Mouse (Mus musculus): Measurements from ENCODE around the gene Map7d1. TPM values are rescaled to one million over a fixed set of nuclear protein-coding genes. Genes with fewer than 3 reads are reported as not detected.

The Map7d1 gene
- polyA plus RNA-seq, 1 experiment from 2014 or later, result 46.8 TPM

DNA sequence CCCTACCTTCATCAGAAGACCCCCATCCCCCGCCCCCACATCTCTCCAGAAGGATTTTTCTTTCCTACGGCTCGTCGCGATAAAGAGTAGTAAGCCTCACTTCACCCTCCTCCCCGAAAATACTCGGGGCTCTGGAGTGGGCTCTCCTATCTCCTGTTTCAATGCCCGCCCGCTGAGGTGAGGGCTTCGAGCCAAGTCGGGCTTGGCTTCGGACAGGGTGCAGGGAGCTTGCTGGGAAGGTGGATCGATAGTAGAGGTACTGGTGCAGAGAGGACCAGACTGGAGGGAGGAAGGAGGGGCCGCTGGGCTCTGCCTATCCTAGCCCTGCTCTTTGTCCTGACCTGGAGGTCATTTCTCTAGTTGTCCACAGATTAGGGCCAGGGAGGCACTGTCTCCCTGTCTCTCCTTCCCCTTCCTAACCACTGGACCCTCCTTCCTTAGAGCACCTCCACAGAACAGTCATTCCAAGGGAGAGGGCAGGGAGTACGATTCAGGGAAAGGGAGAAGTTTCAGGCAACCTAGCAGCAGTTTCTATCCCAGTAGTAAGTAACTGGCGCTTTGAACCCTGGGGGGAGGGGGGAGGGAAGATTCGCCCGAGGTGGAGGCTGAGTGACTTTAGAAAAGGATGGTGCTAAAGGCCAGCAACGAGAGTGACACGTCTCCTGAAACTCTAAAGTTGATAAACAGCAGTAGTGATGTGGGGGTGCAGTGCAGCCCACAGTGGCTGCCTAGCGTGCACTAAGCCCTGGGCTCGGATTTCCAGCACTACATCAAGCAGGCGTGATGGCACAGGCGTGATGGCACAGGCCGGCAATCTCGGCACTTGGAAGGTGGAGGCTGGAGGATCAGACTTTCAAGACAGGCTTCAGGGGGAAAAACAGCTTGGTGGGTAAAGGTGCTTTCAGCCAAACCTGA is 1.1 kb upstream of the Map7d1 start:
- peak overlapping the region; percentile 86 for H3K4me2 ChIP-seq (ENCODE audit: low read length)
- WGBS, result 5% methylated on average over 26 of the region's 26 CpGs
- no peak for ATAC-seq (ENCODE audit: insufficient number of reproducible peaks, insufficient read depth, low FRiP score, low read depth)
- H3K27ac ChIP-seq (replicated peaks in 1 of 2; ENCODE audit: control insufficient read depth in 1 of 2, insufficient read depth in 1 of 2, low read depth in 2 of 2, low read length in 2 of 2), result peak overlapping the region; percentile 97
- H3K4me3 ChIP-seq (ENCODE audit: control insufficient read depth in 1 of 2, insufficient read depth in 1 of 2, low read depth in 1 of 2, low read length in 2 of 2), result peak overlapping the region; percentile 69 to 99
- H3K4me1 ChIP-seq (ENCODE audit: control insufficient read depth in 2 of 2, insufficient read depth in 2 of 2, low read length in 2 of 2), result peaks cover 52 to 74% of the 10 kb centered on the region in 2 experiments
- H3K36me3 ChIP-seq (ENCODE audit: control insufficient read depth, insufficient read depth, low read length), result no peaks in the 10 kb centered on the region
- H3K9ac ChIP-seq (ENCODE audit: low read length), result peak overlapping the region; percentile 99
- no peaks in the 10 kb centered on the region for H3K9me3 ChIP-seq (ENCODE audit: control insufficient read depth, low read length)
- H3K27me3 ChIP-seq (ENCODE audit: control insufficient read depth, insufficient read depth, low read length), result no peaks in the 10 kb centered on the region

DNA sequence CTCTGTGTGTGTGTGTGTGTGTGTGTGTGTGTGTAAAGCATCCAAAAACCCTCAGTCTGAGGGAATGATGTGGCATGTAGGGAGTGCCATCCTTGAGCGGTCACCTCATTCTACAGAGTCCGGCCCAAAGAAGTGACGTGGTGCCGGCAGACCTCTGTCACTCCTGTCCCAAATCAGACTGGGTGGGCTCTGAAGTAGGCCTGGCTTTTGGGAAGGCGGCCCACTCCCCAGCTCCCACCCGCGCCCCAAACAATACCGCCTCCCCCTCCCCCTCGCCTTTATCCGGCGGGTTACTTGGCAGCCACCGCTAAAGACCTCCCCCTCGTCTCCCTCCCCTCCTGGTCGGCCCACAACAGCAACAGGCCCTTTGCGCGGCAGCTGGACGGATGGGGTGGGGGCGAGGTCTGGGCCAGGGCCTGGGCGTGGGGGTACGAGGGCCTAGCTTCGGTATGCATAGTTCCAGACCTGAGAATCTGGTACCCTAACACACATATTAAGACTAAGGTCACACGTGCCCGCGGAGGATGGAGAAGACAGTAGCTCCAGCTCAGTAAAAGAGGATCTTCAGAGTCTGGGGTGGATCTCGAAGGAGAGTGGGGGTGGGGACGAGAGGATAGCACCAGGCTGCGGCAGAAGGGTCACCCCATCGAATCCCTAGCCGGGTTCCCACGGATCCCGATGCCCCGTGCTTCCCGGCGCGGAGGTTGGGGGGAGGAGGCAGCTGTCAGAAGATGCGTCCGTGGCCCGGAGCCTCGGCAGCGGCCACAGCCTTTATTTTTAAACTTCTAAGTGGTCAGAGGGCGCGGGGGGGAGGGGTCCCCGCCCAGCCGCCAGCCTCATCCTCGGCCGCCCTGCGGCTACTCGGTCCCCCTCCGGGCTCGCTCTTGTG is 786 bp downstream of the Map7d1 start:
- under 1% methylated on average over 50 of the region's 50 CpGs for WGBS
- Histone ChIP-seq H3K9me3 (ENCODE audit: control insufficient read depth, low read length) (no peaks in the 10 kb centered on the region), H3K27me3 (ENCODE audit: control insufficient read depth, insufficient read depth, low read length) (no peaks in the 10 kb centered on the region), H3K36me3 (ENCODE audit: control insufficient read depth, insufficient read depth, low read length) (0 out of 2 replicates have a peak, but pooled peaks cover 4% of the 10 kb centered on the region), H3K27ac (replicated peaks in 1 of 2; ENCODE audit: control insufficient read depth in 1 of 2, insufficient read depth in 1 of 2, low read depth in 2 of 2, low read length in 2 of 2) (peak overlapping the region; percentile 97), H3K9ac (ENCODE audit: low read length) (peak overlapping the region; percentile 99), H3K4me2 (ENCODE audit: low read length) (peak overlapping the region; percentile 86), H3K4me3 (ENCODE audit: control insufficient read depth in 1 of 2, insufficient read depth in 1 of 2, low read depth in 1 of 2, low read length in 2 of 2) (peak overlapping the region; percentile 69 to 99), H3K4me1 (ENCODE audit: control insufficient read depth in 2 of 2, insufficient read depth in 2 of 2, low read length in 2 of 2) (peaks cover 55 to 77% of the 10 kb centered on the region in 2 experiments)
- ATAC-seq (ENCODE audit: insufficient number of reproducible peaks, insufficient read depth, low FRiP score, low read depth), result 0 out of 2 replicates have a peak, but pooled peaks have one; percentile 3

DNA sequence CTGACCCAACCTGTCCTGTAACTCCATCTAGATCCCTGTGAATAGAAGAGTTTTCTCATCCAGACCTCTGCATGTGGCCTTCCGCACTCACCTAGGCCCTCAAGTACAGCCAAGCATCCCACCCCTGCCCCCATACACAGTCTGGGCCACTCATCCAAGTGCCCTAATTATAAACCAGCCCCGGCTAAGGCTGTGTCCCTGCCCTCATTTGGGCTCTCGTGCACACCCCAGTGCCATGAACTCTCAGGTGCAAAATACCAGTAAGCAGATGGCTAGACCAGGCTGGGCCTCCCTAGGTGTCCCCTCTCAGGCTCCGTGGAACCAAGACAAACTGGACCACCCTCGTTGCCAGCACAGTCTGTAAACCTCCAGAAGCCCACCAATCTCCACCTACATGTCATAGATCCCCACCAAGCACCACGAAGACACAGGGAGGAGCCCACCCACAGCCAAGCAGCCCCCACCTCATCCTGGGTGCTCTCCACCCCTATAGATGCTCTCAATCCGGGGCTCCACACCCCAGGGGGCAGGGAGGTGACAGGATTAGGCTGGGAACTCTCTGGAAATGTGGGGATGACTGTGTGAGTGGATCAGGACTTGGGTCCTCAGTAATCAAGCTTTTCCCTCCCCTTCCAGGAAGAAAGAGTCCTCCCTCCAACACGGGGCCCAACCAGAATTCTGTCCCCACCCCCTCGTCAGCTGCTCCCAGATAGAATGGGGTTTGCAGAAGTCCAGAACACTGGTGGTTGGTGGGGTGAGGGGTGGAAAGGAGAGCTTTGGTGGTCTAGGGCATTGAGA is 1.6 kb downstream of the Map7d1 start:
- peak overlapping the region; percentile 69 to 99 for H3K4me3 ChIP-seq (ENCODE audit: control insufficient read depth in 1 of 2, insufficient read depth in 1 of 2, low read depth in 1 of 2, low read length in 2 of 2)
- H3K27ac ChIP-seq (replicated peaks in 1 of 2; ENCODE audit: control insufficient read depth in 1 of 2, insufficient read depth in 1 of 2, low read depth in 2 of 2, low read length in 2 of 2), result peak overlapping the region; percentile 42 to 97
- WGBS, result 9% methylated on average over 9 of the region's 9 CpGs
- 0 out of 2 replicates have a peak, but pooled peaks cover 4% of the 10 kb centered on the region for H3K36me3 ChIP-seq (ENCODE audit: control insufficient read depth, insufficient read depth, low read length)
- peaks cover 52 to 76% of the 10 kb centered on the region in 2 experiments for H3K4me1 ChIP-seq (ENCODE audit: control insufficient read depth in 2 of 2, insufficient read depth in 2 of 2, low read length in 2 of 2)
- ATAC-seq (ENCODE audit: insufficient number of reproducible peaks, insufficient read depth, low FRiP score, low read depth), result no peak
- peak overlapping the region; percentile 99 for H3K9ac ChIP-seq (ENCODE audit: low read length)
- no peaks in the 10 kb centered on the region for H3K9me3 ChIP-seq (ENCODE audit: control insufficient read depth, low read length)
- no peaks in the 10 kb centered on the region for H3K27me3 ChIP-seq (ENCODE audit: control insufficient read depth, insufficient read depth, low read length)
- peak overlapping the region; percentile 86 for H3K4me2 ChIP-seq (ENCODE audit: low read length)

DNA sequence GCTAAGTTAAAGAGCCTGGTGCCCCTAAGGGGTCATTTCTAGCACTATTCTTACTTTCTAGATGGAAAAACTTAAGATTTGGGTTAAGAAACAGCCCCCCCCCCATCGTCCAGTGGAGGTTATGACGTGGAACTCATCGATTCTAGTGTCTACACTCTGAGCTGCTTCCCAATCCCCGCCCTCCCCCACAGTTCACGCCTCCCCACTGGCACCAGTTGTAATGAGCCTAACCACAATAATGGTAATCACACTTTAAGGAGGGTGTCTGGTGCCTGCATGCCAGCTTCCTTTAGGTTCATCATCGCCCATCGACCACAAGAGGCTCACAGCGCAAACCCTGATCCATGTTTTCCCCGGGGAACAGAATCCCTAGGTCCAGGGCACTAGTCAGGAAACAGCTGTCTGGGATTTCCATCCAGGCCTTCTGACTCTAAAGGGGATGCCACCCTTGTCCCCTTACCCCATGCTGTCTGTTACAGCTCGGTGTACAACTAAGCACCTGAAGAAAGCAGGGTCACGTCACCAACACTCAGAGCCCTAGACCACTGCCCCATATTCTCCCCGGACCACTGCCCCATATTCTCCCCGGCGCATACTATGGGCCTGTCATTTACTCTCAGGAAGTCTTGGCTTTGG is 2.4 kb downstream of the Map7d1 start:
- H3K36me3 ChIP-seq (ENCODE audit: control insufficient read depth, insufficient read depth, low read length), result 0 out of 2 replicates have a peak, but pooled peaks cover 4% of the 10 kb centered on the region
- H3K4me2 ChIP-seq (ENCODE audit: low read length), result peak overlapping the region; percentile 86
- ATAC-seq (ENCODE audit: insufficient number of reproducible peaks, insufficient read depth, low FRiP score, low read depth), result no peak
- H3K9me3 ChIP-seq (ENCODE audit: control insufficient read depth, low read length), result no peaks in the 10 kb centered on the region
- H3K27ac ChIP-seq (replicated peaks in 1 of 2; ENCODE audit: control insufficient read depth in 1 of 2, insufficient read depth in 1 of 2, low read depth in 2 of 2, low read length in 2 of 2), result peak overlapping the region in 1 of 2 experiments; percentile 97; a peak in 1 of 4 replicates
- H3K4me1 ChIP-seq (ENCODE audit: control insufficient read depth in 2 of 2, insufficient read depth in 2 of 2, low read length in 2 of 2), result peaks cover 48 to 75% of the 10 kb centered on the region in 2 experiments
- 66% methylated on average over 14 of the region's 14 CpGs for WGBS
- peak overlapping the region; percentile 99 for H3K9ac ChIP-seq (ENCODE audit: low read length)
- H3K4me3 ChIP-seq (ENCODE audit: control insufficient read depth in 1 of 2, insufficient read depth in 1 of 2, low read depth in 1 of 2, low read length in 2 of 2), result peak overlapping the region; percentile 69 to 99; a peak in 3 of 4 replicates
- H3K27me3 ChIP-seq (ENCODE audit: control insufficient read depth, insufficient read depth, low read length), result no peaks in the 10 kb centered on the region

DNA sequence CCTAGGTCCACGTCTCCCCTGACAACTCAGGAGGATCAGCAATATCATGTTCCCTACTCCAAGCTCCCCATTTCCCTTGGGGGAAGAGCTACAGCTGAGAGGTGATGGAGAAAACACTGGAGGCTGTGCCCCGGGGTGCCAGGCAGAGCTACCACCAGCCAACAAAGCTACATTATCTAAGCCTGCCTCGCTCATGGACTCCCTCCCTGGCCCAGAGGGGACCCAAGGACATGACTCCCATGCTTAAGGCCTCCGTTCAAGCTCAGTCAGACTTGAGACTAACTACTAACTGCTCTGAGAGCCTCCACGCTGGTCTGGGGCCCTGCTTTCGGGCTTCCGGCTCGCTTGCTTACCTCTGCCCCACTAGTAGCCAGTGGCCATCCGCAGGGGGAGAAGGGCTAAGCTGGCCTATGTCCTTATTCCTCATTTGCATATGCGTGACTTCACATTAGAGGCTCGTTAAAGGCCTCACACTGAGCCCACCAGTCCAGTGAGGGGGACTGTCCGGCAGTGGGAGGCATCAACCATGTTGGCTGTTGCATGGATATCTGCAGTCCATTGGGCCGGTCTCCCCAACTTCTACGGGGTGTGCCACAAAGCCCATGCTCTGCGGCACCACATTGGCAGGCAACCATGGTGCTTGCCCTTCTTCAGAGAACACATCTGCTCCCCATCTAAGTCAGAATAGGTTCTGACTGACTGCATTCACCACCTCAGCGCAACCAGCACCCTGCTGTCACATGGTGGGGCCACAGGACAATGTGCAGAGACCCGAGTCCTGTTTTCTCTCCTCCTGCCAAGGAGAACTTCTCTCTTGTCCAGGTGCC is 3.5 kb downstream of the Map7d1 start:
- Histone ChIP-seq H3K36me3 (ENCODE audit: control insufficient read depth, insufficient read depth, low read length) (peaks cover 9% of the 10 kb centered on the region; the same call in 1 of the 2 replicates), H3K27ac (replicated peaks in 1 of 2; ENCODE audit: control insufficient read depth in 1 of 2, insufficient read depth in 1 of 2, low read depth in 2 of 2, low read length in 2 of 2) (peak overlapping the region; percentile 63 to 76; a peak in 3 of 4 replicates), H3K4me3 (ENCODE audit: control insufficient read depth in 1 of 2, insufficient read depth in 1 of 2, low read depth in 1 of 2, low read length in 2 of 2) (no peak overlapping the region), H3K9ac (ENCODE audit: low read length) (peak overlapping the region; percentile 52; the same call in 1 of the 2 replicates), H3K9me3 (ENCODE audit: control insufficient read depth, low read length) (no peaks in the 10 kb centered on the region), H3K4me2 (ENCODE audit: low read length) (peak overlapping the region; percentile 50), H3K4me1 (ENCODE audit: control insufficient read depth in 2 of 2, insufficient read depth in 2 of 2, low read length in 2 of 2) (peaks cover 45 to 76% of the 10 kb centered on the region in 2 experiments), H3K27me3 (ENCODE audit: control insufficient read depth, insufficient read depth, low read length) (no peaks in the 10 kb centered on the region)
- 66% methylated on average over 17 of the region's 17 CpGs for WGBS
- no peak for ATAC-seq (ENCODE audit: insufficient number of reproducible peaks, insufficient read depth, low FRiP score, low read depth)

DNA sequence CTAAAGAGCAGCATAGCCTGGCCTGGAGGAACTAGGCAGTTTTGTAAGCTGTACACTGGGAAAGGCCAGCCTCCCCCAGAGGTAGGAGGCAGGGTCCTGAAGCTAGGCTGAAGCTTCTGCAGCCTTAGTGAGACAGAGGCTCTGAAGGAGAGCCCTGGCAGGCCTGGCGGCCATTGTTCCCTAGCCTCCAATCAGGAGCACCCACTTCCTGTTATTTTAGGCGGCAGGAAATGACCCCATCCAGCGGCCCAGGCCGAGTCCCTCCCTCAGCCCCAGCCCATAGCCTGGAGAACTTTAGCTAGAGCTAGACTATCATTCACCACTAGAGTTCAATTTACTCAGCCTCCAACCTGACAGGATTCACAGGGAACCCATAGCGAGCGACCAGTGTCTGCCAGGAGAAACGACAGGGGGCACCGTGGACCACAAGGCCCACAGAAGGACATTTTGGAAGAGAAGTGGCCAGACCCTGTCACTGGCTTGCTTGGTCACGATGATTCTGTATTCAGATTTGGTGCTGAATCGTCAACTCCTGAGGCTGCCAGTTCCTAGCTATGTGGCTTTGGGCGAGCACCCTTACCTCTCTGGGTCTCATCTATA is 4.4 kb downstream of the Map7d1 start:
- H3K9me3 ChIP-seq (ENCODE audit: control insufficient read depth, low read length), result no peaks in the 10 kb centered on the region
- H3K27ac ChIP-seq (replicated peaks in 1 of 2; ENCODE audit: control insufficient read depth in 1 of 2, insufficient read depth in 1 of 2, low read depth in 2 of 2, low read length in 2 of 2), result peak overlapping the region; percentile 68 to 76
- peaks cover 14% of the 10 kb centered on the region; the same call in 1 of the 2 replicates for H3K36me3 ChIP-seq (ENCODE audit: control insufficient read depth, insufficient read depth, low read length)
- H3K4me2 ChIP-seq (ENCODE audit: low read length), result peak overlapping the region; percentile 50
- 55% methylated on average over 11 of the region's 11 CpGs for WGBS
- H3K27me3 ChIP-seq (ENCODE audit: control insufficient read depth, insufficient read depth, low read length), result no peaks in the 10 kb centered on the region
- peaks cover 38 to 71% of the 10 kb centered on the region in 2 experiments for H3K4me1 ChIP-seq (ENCODE audit: control insufficient read depth in 2 of 2, insufficient read depth in 2 of 2, low read length in 2 of 2)
- no peak for ATAC-seq (ENCODE audit: insufficient number of reproducible peaks, insufficient read depth, low FRiP score, low read depth)
- peak overlapping the region; percentile 52 for H3K9ac ChIP-seq (ENCODE audit: low read length)
- peak overlapping the region in 1 of 2 experiments; percentile 10; a peak in 1 of 4 replicates for H3K4me3 ChIP-seq (ENCODE audit: control insufficient read depth in 1 of 2, insufficient read depth in 1 of 2, low read depth in 1 of 2, low read length in 2 of 2)

Measured in heart, embryonic 14.5 days (tissue).